Mouse (Mus musculus): ENCODE data around the gene Wdhd1. TPM values are rescaled to one million over a fixed set of nuclear protein-coding genes. Genes with fewer than 3 reads are reported as not detected.

Wdhd1 gene
- polyA plus RNA-seq, 1 experiment from 2014 or later = 5.2 TPM

- DNase-seq (ENCODE audit: low spot score) (no peak), ATAC-seq (ENCODE audit: low FRiP score, low TSS enrichment) (no peak)
- Histone ChIP-seq H3K27ac (replicated peaks) (no peak overlapping the region), H3K4me1 (replicated peaks; ENCODE audit: control insufficient read depth, insufficient read depth) (no peaks in the 10 kb centered on the region), H3K4me3 (ENCODE audit: low read depth, low read length) (no peak overlapping the region), H3K9ac (ENCODE audit: low read length) (no peak overlapping the region), H3K9me3 (ENCODE audit: control insufficient read depth, low read length) (no peaks in the 10 kb centered on the region), H3K27me3 (ENCODE audit: control insufficient read depth, insufficient read depth, low read length) (no peaks in the 10 kb centered on the region), H3K4me2 (replicated peaks; ENCODE audit: low read depth) (no peak overlapping the region), H3K36me3 (ENCODE audit: control insufficient read depth, insufficient read depth, low read length) (no peaks in the 10 kb centered on the region)
- 71% methylated on average over 10 of the region's 10 CpGs for WGBS
- TF ChIP-seq EP300 (optimal IDR thresholded peaks at IDR 0.05) (no peak), CTCF (IDR thresholded peaks at IDR 0.05; ENCODE audit: low read depth) (peak; percentile 40)
These were observed 52.0 kb downstream of the Wdhd1 start for GRCm38 (mm10) chr14:47224476-47225325.

DNA sequence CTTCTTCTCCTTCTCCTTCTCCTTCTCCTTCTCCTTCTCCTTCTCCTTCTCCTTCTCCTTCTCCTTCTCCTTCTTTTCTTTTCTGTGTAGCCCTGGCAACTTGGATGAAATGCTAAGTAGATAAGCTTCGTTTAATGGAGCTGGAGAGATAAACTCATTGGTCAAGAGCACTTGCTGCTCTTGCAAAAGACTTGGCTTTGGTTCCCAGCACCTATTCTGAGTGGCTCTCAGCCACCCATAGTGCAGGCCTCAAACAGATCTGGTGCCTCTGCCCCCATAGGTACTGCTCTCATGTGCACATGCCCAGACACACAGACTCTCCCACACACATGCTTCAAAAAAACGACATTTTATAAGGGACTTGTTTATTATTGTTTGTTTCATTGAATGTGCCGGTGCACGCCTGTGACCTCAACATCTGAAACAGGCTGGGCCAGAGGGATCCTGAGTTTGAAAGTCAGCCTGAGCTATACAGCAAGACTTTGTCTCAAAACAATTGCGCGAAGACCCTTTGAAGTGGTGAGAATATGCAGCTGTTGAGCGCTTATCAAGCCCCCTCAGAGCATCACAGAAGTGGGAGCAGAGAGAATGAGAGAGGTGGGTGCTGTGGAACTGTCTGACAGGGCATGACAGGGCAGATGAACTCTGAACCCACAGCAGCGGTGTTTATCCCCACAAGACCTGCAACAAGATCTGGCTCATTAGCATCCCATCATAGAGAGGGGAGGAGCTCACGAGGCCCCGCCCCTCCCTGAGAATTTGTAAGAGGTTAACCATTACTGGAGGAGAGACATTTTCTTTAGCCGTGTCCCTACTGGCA, 53.8 kb downstream of the Wdhd1 start:
- WGBS = 65% methylated on average over 11 of the region's 11 CpGs
- Histone ChIP-seq H3K36me3 (ENCODE audit: control insufficient read depth, insufficient read depth, low read length) (no peaks in the 10 kb centered on the region), H3K9me3 (ENCODE audit: control insufficient read depth, low read length) (no peaks in the 10 kb centered on the region), H3K27me3 (ENCODE audit: control insufficient read depth, insufficient read depth, low read length) (no peaks in the 10 kb centered on the region), H3K9ac (ENCODE audit: low read length) (no peak overlapping the region), H3K4me1 (replicated peaks; ENCODE audit: control insufficient read depth, insufficient read depth) (no peaks in the 10 kb centered on the region), H3K4me3 (ENCODE audit: low read depth, low read length) (no peak overlapping the region), H3K27ac (replicated peaks) (no peak overlapping the region), H3K4me2 (replicated peaks; ENCODE audit: low read depth) (no peak overlapping the region)
- no peak for DNase-seq (ENCODE audit: low spot score)
- ATAC-seq (ENCODE audit: low FRiP score, low TSS enrichment) = no peak
- no peak for TF ChIP-seq CTCF (IDR thresholded peaks at IDR 0.05; ENCODE audit: low read depth)
- TF ChIP-seq EP300 (optimal IDR thresholded peaks at IDR 0.05) = no peak

DNA sequence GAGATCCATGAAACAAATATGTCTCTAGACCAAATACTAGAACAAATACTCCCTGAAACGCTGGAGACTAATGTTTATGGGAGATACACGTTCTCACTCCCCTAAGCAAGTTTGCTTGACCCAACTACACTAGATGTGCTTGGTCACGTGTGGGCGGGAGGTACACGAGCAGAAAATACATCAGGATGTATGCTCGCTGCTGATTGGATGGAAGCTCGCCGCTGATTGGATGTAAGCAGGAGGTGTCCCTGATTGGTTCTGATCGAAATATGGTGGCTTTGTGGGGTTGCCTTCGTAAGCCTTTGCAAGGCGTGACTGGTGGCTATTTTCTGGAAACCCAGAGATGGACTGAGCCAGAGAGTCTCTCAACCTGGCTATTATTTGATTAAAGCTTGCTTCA, 55.1 kb downstream of the Wdhd1 start:
- Histone ChIP-seq H3K27me3 (ENCODE audit: control insufficient read depth, insufficient read depth, low read length) (no peaks in the 10 kb centered on the region), H3K4me2 (replicated peaks; ENCODE audit: low read depth) (no peak overlapping the region), H3K9ac (ENCODE audit: low read length) (no peak overlapping the region), H3K4me3 (ENCODE audit: low read depth, low read length) (no peak overlapping the region), H3K4me1 (replicated peaks; ENCODE audit: control insufficient read depth, insufficient read depth) (no peaks in the 10 kb centered on the region), H3K27ac (replicated peaks) (no peak overlapping the region), H3K36me3 (ENCODE audit: control insufficient read depth, insufficient read depth, low read length) (no peaks in the 10 kb centered on the region), H3K9me3 (ENCODE audit: control insufficient read depth, low read length) (no peaks in the 10 kb centered on the region)
- ATAC-seq (ENCODE audit: low FRiP score, low TSS enrichment) (no peak), DNase-seq (ENCODE audit: low spot score) (no peak)
- 81% methylated on average over 11 of the region's 11 CpGs for WGBS
- no peak for TF ChIP-seq EP300 (optimal IDR thresholded peaks at IDR 0.05)
- no peak for TF ChIP-seq CTCF (IDR thresholded peaks at IDR 0.05; ENCODE audit: low read depth)

DNA sequence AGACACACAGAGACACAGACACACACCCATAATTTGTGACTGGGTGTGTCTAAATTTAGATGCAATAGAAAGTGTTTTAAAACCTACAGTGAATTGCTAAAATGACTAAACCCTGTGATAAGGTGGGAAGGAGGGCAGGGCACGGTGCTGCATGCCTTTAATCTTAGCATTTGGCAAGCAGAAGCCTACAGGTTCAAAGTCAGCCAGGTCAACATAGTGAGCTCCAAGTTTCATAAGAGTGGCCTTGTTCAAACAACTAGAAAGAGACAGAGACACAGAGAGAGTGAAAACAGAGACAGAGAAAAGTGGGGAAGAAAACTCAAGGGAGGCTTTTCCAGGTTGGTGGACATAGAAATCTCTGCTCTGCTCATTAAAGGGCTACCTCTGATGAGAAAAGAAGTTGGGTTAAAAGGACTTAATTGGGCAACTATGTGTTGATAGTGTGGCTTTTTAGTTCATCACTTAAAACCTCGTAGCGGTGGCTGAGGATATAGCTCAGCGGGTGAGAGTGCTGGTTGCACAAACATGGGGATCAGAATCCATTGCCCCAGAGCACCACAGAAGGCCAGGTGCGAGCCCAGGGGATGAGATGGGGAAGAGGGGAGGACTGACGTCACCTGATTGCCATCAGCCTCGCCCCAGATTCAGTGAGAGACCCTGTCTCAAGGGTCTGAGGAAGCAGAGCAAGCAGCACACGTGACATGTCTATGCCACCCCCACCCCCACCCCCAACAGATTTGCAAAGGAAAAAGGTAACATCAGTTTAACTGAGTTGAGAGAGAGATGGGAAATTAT, 56.2 kb downstream of the Wdhd1 start:
- no peak overlapping the region for H3K27ac ChIP-seq (replicated peaks)
- DNase-seq (ENCODE audit: low spot score) = no peak
- H3K4me2 ChIP-seq (replicated peaks; ENCODE audit: low read depth) = no peak overlapping the region
- ATAC-seq (ENCODE audit: low FRiP score, low TSS enrichment) = no peak
- H3K9ac ChIP-seq (ENCODE audit: low read length) = no peak overlapping the region
- H3K4me3 ChIP-seq (ENCODE audit: low read depth, low read length) = no peak overlapping the region
- no peak for TF ChIP-seq EP300 (optimal IDR thresholded peaks at IDR 0.05)
- TF ChIP-seq CTCF (IDR thresholded peaks at IDR 0.05; ENCODE audit: low read depth) = no peak
- WGBS = 78% methylated on average over 8 of the region's 8 CpGs
- H3K4me1 ChIP-seq (replicated peaks; ENCODE audit: control insufficient read depth, insufficient read depth) = no peaks in the 10 kb centered on the region
- no peaks in the 10 kb centered on the region for H3K36me3 ChIP-seq (ENCODE audit: control insufficient read depth, insufficient read depth, low read length)
- no peaks in the 10 kb centered on the region for H3K27me3 ChIP-seq (ENCODE audit: control insufficient read depth, insufficient read depth, low read length)
- no peaks in the 10 kb centered on the region for H3K9me3 ChIP-seq (ENCODE audit: control insufficient read depth, low read length)

GRCm38 (mm10) chr14:47218766-47219606, 57.7 kb downstream of the Wdhd1 start:
- ATAC-seq (ENCODE audit: low FRiP score, low TSS enrichment) = no peak
- 83% methylated on average over 9 of the region's 9 CpGs for WGBS
- no peaks in the 10 kb centered on the region for H3K36me3 ChIP-seq (ENCODE audit: control insufficient read depth, insufficient read depth, low read length)

More at GRCm38 (mm10) chr14:47218766-47219606, 57.7 kb downstream of the Wdhd1 start:
- H3K9ac ChIP-seq (ENCODE audit: low read length) = no peak overlapping the region
- H3K27ac ChIP-seq (replicated peaks) = no peak overlapping the region
- no peaks in the 10 kb centered on the region for H3K4me1 ChIP-seq (replicated peaks; ENCODE audit: control insufficient read depth, insufficient read depth)
- no peaks in the 10 kb centered on the region for H3K27me3 ChIP-seq (ENCODE audit: control insufficient read depth, insufficient read depth, low read length)
- no peaks in the 10 kb centered on the region for H3K9me3 ChIP-seq (ENCODE audit: control insufficient read depth, low read length)
- no peak for TF ChIP-seq EP300 (optimal IDR thresholded peaks at IDR 0.05)
- TF ChIP-seq CTCF (IDR thresholded peaks at IDR 0.05; ENCODE audit: low read depth) = no peak
- no peak for DNase-seq (ENCODE audit: low spot score)
- no peak overlapping the region for H3K4me3 ChIP-seq (ENCODE audit: low read depth, low read length)
- no peak overlapping the region for H3K4me2 ChIP-seq (replicated peaks; ENCODE audit: low read depth)
